8 mouse cellular contexts compared by ENCODE assay signal in the genomic region with DNA sequence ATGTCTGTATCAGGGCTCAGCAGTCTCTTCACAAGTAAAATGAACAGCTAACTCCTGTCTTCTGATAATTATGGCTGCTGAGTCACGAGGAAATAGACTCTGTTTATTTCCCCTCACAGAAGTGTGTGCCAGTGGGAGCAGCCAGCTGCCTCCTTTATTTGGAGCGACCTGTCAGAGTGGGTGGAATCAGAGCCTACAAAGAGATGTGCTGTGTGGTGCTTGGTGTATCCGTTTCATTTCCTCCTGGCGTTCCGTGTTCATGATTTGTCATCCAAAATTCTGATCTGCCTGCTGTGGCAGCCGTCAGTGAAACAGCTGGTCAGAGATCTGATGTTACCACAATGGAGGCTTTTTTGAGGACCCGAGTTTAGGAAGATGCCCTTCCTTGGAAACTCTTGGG. TPM values are rescaled to one million over a fixed set of nuclear protein-coding genes. Genes with fewer than 3 reads are reported as not detected.
A peak's percentile ranks its signal among the peaks of the same experiment; 100 is the strongest.
DNase-seq lines count a peak whose midpoint lies in the region; ATAC-seq and TF ChIP-seq lines count a peak whose summit lies in the region.

No protein-coding gene starts in this region.

- H3K27ac ChIP-seq in olfactory bulb, adult 2 months (ENCODE audit: insufficient read depth, low read depth, low read length): peak overlapping the region; percentile 99

- peak overlapping the region; percentile 35 for H3K4me3 ChIP-seq in olfactory bulb, adult 2 months (ENCODE audit: insufficient read depth, low read depth, low read length)

- no peak for ATAC-seq in erythroid progenitor cell, adult 5-6 weeks (replicated peaks; ENCODE audit: low FRiP score, poor library complexity, severe bottlenecking)

- WGBS in olfactory bulb, adult 2 months: 4% methylated on average over 7 of the region's 7 CpGs

- TF ChIP-seq POLR2A in olfactory bulb, adult 2 months (IDR thresholded peaks at IDR 0.05; ENCODE audit: insufficient read depth, low read depth, low read length): no peak

- TF ChIP-seq CTCF in olfactory bulb, adult 2 months (IDR thresholded peaks at IDR 0.05; ENCODE audit: insufficient read depth, low read depth, low read length): no peak

- peaks cover 34% of the 10 kb centered on the region for H3K4me1 ChIP-seq in olfactory bulb, adult 2 months (ENCODE audit: control insufficient read depth, insufficient read depth, low read length)

- peak; percentile 87 for DNase-seq in right cerebral cortex, adult 18-20 months
- no peak for DNase-seq in right cerebral cortex, postnatal 4 days
- DNase-seq in gastrocnemius, postnatal 25 days: peak; percentile 60
- peak; percentile 60 to 74 for DNase-seq in layer of hippocampus, postnatal 36 days
- DNase-seq in testis, postnatal 10 days (ENCODE audit: low spot score): no peak
- DNase-seq in spleen, postnatal 36 days (ENCODE audit: low spot score in 2 of 2): no peak

RNA-seq across cellular contexts. Expression of a gene that starts 47.3 kb away (rescaled TPM):
- 1 to 10 TPM; 7.2 to 8.3 TPM for total RNA-seq in gastrocnemius, postnatal 25 days (2021)
- total RNA-seq in layer of hippocampus, postnatal 36 days (2021): 100 to 1,000 TPM in 1 of 2 experiments, 10 to 100 TPM in 1; 91.6 to 115 TPM
- polyA plus RNA-seq in olfactory bulb, adult 2 months (2012; ENCODE audit: insufficient read depth, insufficient read length, low replicate concordance, missing spikeins): not detected in 2 replicates
- not detected in 2 replicates for total RNA-seq in erythroid progenitor cell, adult 5-6 weeks (2015; ENCODE audit: low replicate concordance)
- total RNA-seq in erythroid progenitor cell, adult 5-6 weeks (2017; ENCODE audit: low replicate concordance): 0.13 TPM in 1 of 2 replicates, not detected in the other

Comparison
In these comparisons a context has a peak if more than half of its experiments do, and no peak if none do; other contexts are left out.
1. DNase-seq: peak in right cerebral cortex, adult 18-20 months (single experiment), gastrocnemius, postnatal 25 days (single experiment) and layer of hippocampus, postnatal 36 days (2 of 2); none in right cerebral cortex, postnatal 4 days (single experiment), testis, postnatal 10 days (single experiment) and spleen, postnatal 36 days (0 of 2).
2. RNA of a gene that starts 47.3 kb away (total RNA-seq): 91.6 to 115 TPM in layer of hippocampus, postnatal 36 days; 7.2 to 8.3 TPM in gastrocnemius, postnatal 25 days and 0.13 TPM in erythroid progenitor cell, adult 5-6 weeks; every median in the first group is over 4 times any median in the second.